Mouse (Mus musculus): ENCODE data around the gene Fgd2. TPM values are rescaled to one million over a fixed set of nuclear protein-coding genes. Genes with fewer than 3 reads are reported as not detected.
"Not testable (repeated sequence)": the region's sequence is repeated elsewhere in the genome, so short reads cannot be mapped to it uniquely, and the experiment has no call there.

Gene Fgd2
- polyA plus RNA-seq, 1 experiment, result 6.4 TPM

- TF ChIP-seq CTCF (IDR thresholded peaks at IDR 0.05; ENCODE audit: borderline replicate concordance, extremely low read depth, insufficient read depth, insufficient read length) (peak; percentile 10; the same call in 1 of the 2 replicates), POLR2A (IDR thresholded peaks at IDR 0.05; ENCODE audit: borderline replicate concordance, extremely low read depth, insufficient read depth, insufficient read length, poor library complexity, severe bottlenecking) (no peak)
- no peak for DNase-seq (ENCODE audit: low read depth)
Observed at GRCm38 (mm10) chr17:29378056-29378455, 17.3 kb downstream of the Fgd2 start.

- TF ChIP-seq POLR2A (IDR thresholded peaks at IDR 0.05; ENCODE audit: borderline replicate concordance, extremely low read depth, insufficient read depth, insufficient read length, poor library complexity, severe bottlenecking) (no peak), CTCF (IDR thresholded peaks at IDR 0.05; ENCODE audit: borderline replicate concordance, extremely low read depth, insufficient read depth, insufficient read length) (no peak)
- DNase-seq (ENCODE audit: low read depth), result no peak
Observed at GRCm38 (mm10) chr17:29380241-29380640, 19.5 kb downstream of the Fgd2 start.

- peak; percentile 76 for DNase-seq (ENCODE audit: low read depth)
- peak; percentile 75 for TF ChIP-seq CTCF (IDR thresholded peaks at IDR 0.05; ENCODE audit: borderline replicate concordance, extremely low read depth, insufficient read depth, insufficient read length)
- no peak for TF ChIP-seq POLR2A (IDR thresholded peaks at IDR 0.05; ENCODE audit: borderline replicate concordance, extremely low read depth, insufficient read depth, insufficient read length, poor library complexity, severe bottlenecking)
Observed at GRCm38 (mm10) chr17:29381472-29381871, 20.8 kb downstream of the Fgd2 start.

GRCm38 (mm10) chr17:29382417-29382816 lies 21.7 kb downstream of the Fgd2 start:
- DNase-seq (ENCODE audit: low read depth), result peak; percentile 50
- TF ChIP-seq CTCF (IDR thresholded peaks at IDR 0.05; ENCODE audit: borderline replicate concordance, extremely low read depth, insufficient read depth, insufficient read length), result no peak
- TF ChIP-seq POLR2A (IDR thresholded peaks at IDR 0.05; ENCODE audit: borderline replicate concordance, extremely low read depth, insufficient read depth, insufficient read length, poor library complexity, severe bottlenecking), result no peak

- DNase-seq (ENCODE audit: low read depth), result no peak
- TF ChIP-seq CTCF (IDR thresholded peaks at IDR 0.05; ENCODE audit: borderline replicate concordance, extremely low read depth, insufficient read depth, insufficient read length), result no peak
- TF ChIP-seq POLR2A (IDR thresholded peaks at IDR 0.05; ENCODE audit: borderline replicate concordance, extremely low read depth, insufficient read depth, insufficient read length, poor library complexity, severe bottlenecking), result no peak
Observed at GRCm38 (mm10) chr17:29383923-29384322, 23.2 kb downstream of the Fgd2 start.

GRCm38 (mm10) chr17:29384850-29385438 lies 24.2 kb downstream of the Fgd2 start:
- no peak for DNase-seq (ENCODE audit: low read depth)
- TF ChIP-seq CTCF (IDR thresholded peaks at IDR 0.05; ENCODE audit: borderline replicate concordance, extremely low read depth, insufficient read depth, insufficient read length), result no peak
- TF ChIP-seq POLR2A (IDR thresholded peaks at IDR 0.05; ENCODE audit: borderline replicate concordance, extremely low read depth, insufficient read depth, insufficient read length, poor library complexity, severe bottlenecking), result no peak

GRCm38 (mm10) chr17:29385746-29386145 lies 25.0 kb downstream of the Fgd2 start:
- no peak for DNase-seq (ENCODE audit: low read depth)
- TF ChIP-seq CTCF (IDR thresholded peaks at IDR 0.05; ENCODE audit: borderline replicate concordance, extremely low read depth, insufficient read depth, insufficient read length) (no peak), POLR2A (IDR thresholded peaks at IDR 0.05; ENCODE audit: borderline replicate concordance, extremely low read depth, insufficient read depth, insufficient read length, poor library complexity, severe bottlenecking) (no peak)

GRCm38 (mm10) chr17:29388978-29389377 lies 28.3 kb downstream of the Fgd2 start:
- no peak for DNase-seq (ENCODE audit: low read depth)
- TF ChIP-seq CTCF (IDR thresholded peaks at IDR 0.05; ENCODE audit: borderline replicate concordance, extremely low read depth, insufficient read depth, insufficient read length) (no peak), POLR2A (IDR thresholded peaks at IDR 0.05; ENCODE audit: borderline replicate concordance, extremely low read depth, insufficient read depth, insufficient read length, poor library complexity, severe bottlenecking) (no peak)

- no peak for DNase-seq (ENCODE audit: low read depth)
- no peak for TF ChIP-seq CTCF (IDR thresholded peaks at IDR 0.05; ENCODE audit: borderline replicate concordance, extremely low read depth, insufficient read depth, insufficient read length)
- no peak for TF ChIP-seq POLR2A (IDR thresholded peaks at IDR 0.05; ENCODE audit: borderline replicate concordance, extremely low read depth, insufficient read depth, insufficient read length, poor library complexity, severe bottlenecking)
Observed at GRCm38 (mm10) chr17:29391280-29391679, 30.6 kb downstream of the Fgd2 start.

- no peak for DNase-seq (ENCODE audit: low read depth)
- TF ChIP-seq POLR2A (IDR thresholded peaks at IDR 0.05; ENCODE audit: borderline replicate concordance, extremely low read depth, insufficient read depth, insufficient read length, poor library complexity, severe bottlenecking), result no peak
- no peak for TF ChIP-seq CTCF (IDR thresholded peaks at IDR 0.05; ENCODE audit: borderline replicate concordance, extremely low read depth, insufficient read depth, insufficient read length)
Observed at GRCm38 (mm10) chr17:29393335-29394089, 32.8 kb downstream of the Fgd2 start.

- TF ChIP-seq CTCF (IDR thresholded peaks at IDR 0.05; ENCODE audit: borderline replicate concordance, extremely low read depth, insufficient read depth, insufficient read length), result no peak
- no peak for TF ChIP-seq POLR2A (IDR thresholded peaks at IDR 0.05; ENCODE audit: borderline replicate concordance, extremely low read depth, insufficient read depth, insufficient read length, poor library complexity, severe bottlenecking)
- DNase-seq (ENCODE audit: low read depth), result no peak
Observed at GRCm38 (mm10) chr17:29394106-29394760, 33.5 kb downstream of the Fgd2 start.

- not testable (repeated sequence) for DNase-seq (ENCODE audit: low read depth)
Observed at GRCm38 (mm10) chr17:29394761-29395160, 34.0 kb downstream of the Fgd2 start.
